Mouse (Mus musculus) erythroblast, embryonic 14.5 days (primary cell): ENCODE data around the gene Arhgdib.

Source experiments
- GATA1 ChIP-seq: IDR thresholded peaks from 2 replicates; pipeline ENCODE4 v1.6.1; 2012; ENCODE audit warnings: low read length, inconsistent platforms, mixed read lengths
- TAL1 ChIP-seq: IDR thresholded peaks from 3 replicates; pipeline ENCODE4 v1.6.1; 2012; ENCODE audit warnings: low read length, inconsistent platforms, mixed read lengths

GRCm38 (mm10) chr6:136897789-136898188, 43.9 kb downstream of the Arhgdib start:
- no peak for TF ChIP-seq TAL1
- TF ChIP-seq GATA1 = no peak
